Mouse (Mus musculus) limb, embryonic 12.5 days (tissue): Measurements from ENCODE around the gene Tm7sf2. TPM values are rescaled to one million over a fixed set of nuclear protein-coding genes. Genes with fewer than 3 reads are reported as not detected.

Experiments
- ATAC-seq: fragments of 200-750 bp; cut with Nextera tagmentation; 2 replicates; pipeline ENCODE4 v1.8.0; 2017; ENCODE audit warnings: low read depth, moderate TSS enrichment; ENCODE audit not compliant: insufficient number of reproducible peaks, insufficient read depth, low FRiP score, low TSS enrichment
- H3K27ac ChIP-seq: fragments of 300-500 bp; sonication (generic); 2 replicates; pipeline ENCODE4 v1.5.1; 2016; ENCODE audit warnings: mild to moderate bottlenecking, moderate library complexity
- H3K27me3 ChIP-seq: fragments of 300-500 bp; sonication (generic); 2 replicates; pipeline ENCODE4 v1.6.1; 2016; ENCODE audit warnings: mild to moderate bottlenecking, moderate library complexity
- H3K36me3 ChIP-seq: fragments of 300-500 bp; sonication (generic); 2 replicates; pipeline ENCODE4 v1.6.1; 2016; ENCODE audit warnings: mild to moderate bottlenecking, moderate library complexity
- H3K4me1 ChIP-seq: fragments of 300-500 bp; sonication (generic); replicated peaks from 2 replicates; pipeline ENCODE4 v1.6.1; 2016
- H3K4me2 ChIP-seq: fragments of 300-500 bp; sonication (generic); 2 replicates; pipeline ENCODE4 v1.6.1; 2016; ENCODE audit warnings: mild to moderate bottlenecking, moderate library complexity
- H3K4me3 ChIP-seq: fragments of 300-500 bp; sonication (generic); replicated peaks from 2 replicates; pipeline ENCODE4 v1.5.1; 2016; ENCODE audit warnings: mild to moderate bottlenecking
- H3K9ac ChIP-seq: fragments of 300-500 bp; sonication (generic); replicated peaks from 2 replicates; pipeline ENCODE4 v1.6.1; 2016; ENCODE audit warnings: mild to moderate bottlenecking, moderate library complexity
- H3K9me3 ChIP-seq: fragments of 300-500 bp; sonication (generic); 2 replicates; pipeline ENCODE4 v1.6.1; 2016; ENCODE audit warnings: mild to moderate bottlenecking, moderate library complexity
- WGBS: fragments of 180-500 bp; shearing (Covaris S2); methylation state at CpG from one replicate; pipeline ENCODE4 v1.1.7; 2016; 5-methylcytosine and 5-hydroxymethylcytosine counted together
- polyA plus RNA-seq: library from polyadenylated mRNA; unstranded; fragments of >200 nt; fragmentation: Nextera tagmentation; extraction: Ambion mirVana; gene quantifications from 2 replicates; pipeline ENCODE4 v1.2.1, GENCODE M21; 2016

Tm7sf2 gene
- polyA plus RNA-seq, 1 experiment from 2014 or later = 24.4 TPM

GRCm38 (mm10) chr19:6088841-6089240 is 20.7 kb upstream of the Tm7sf2 start:
- WGBS = 95% methylated on average over 13 of the region's 13 CpGs
- ATAC-seq = no peak
- peaks cover 70% of the 10 kb centered on the region for H3K36me3 ChIP-seq

GRCm38 (mm10) chr19:6085417-6085879 is 17.3 kb upstream of the Tm7sf2 start:
- peak overlapping the region; percentile 96 for H3K4me2 ChIP-seq
- no peaks in the 10 kb centered on the region for H3K27me3 ChIP-seq
- 0 out of 2 replicates have a peak, but pooled peaks have one; percentile 34 for ATAC-seq
- no peaks in the 10 kb centered on the region for H3K9me3 ChIP-seq
- peak overlapping the region; percentile 81 for H3K4me3 ChIP-seq
- H3K27ac ChIP-seq = peak overlapping the region; percentile 56
- H3K9ac ChIP-seq = peak overlapping the region; percentile 70
- peaks cover 17% of the 10 kb centered on the region for H3K4me1 ChIP-seq
- H3K36me3 ChIP-seq = peaks cover 67% of the 10 kb centered on the region
- 1% methylated on average over 17 of the region's 17 CpGs for WGBS

More at GRCm38 (mm10) chr19:6088841-6089240, 20.7 kb upstream of the Tm7sf2 start:
- Histone ChIP-seq H3K27me3 (no peaks in the 10 kb centered on the region), H3K27ac (no peak overlapping the region), H3K9me3 (no peaks in the 10 kb centered on the region), H3K9ac (no peak overlapping the region), H3K4me2 (no peak overlapping the region), H3K4me1 (peaks cover 11% of the 10 kb centered on the region), H3K4me3 (no peak overlapping the region)

GRCm38 (mm10) chr19:6084478-6085248 is 16.5 kb upstream of the Tm7sf2 start, which contains the start of the genes Zfpl1 and Cdca5:
TSS of gene Zfpl1 (minus strand) at chr19:6084956.
TSS of gene Cdca5 (plus strand) at chr19:6084983.
- H3K36me3 ChIP-seq = peaks cover 67% of the 10 kb centered on the region
- peak within 1 kb of the TSS; percentile 56 for H3K27ac ChIP-seq
- under 1% methylated on average over 58 of the region's 58 CpGs for WGBS

GRCm38 (mm10) chr19:6082156-6082555 is 14.0 kb upstream of the Tm7sf2 start, which contains the start of gene Gm28374:
TSS of gene Gm28374 (minus strand) at chr19:6082256.
- H3K4me2 ChIP-seq = no peak within 1 kb of the TSS
- H3K9me3 ChIP-seq = no peaks in the 10 kb centered on the region
- no peaks in the 10 kb centered on the region for H3K27me3 ChIP-seq
- H3K4me1 ChIP-seq = peaks cover 24% of the 10 kb centered on the region
- 88% methylated on average over 9 of the region's 9 CpGs for WGBS
- no peak within 1 kb of the TSS for H3K4me3 ChIP-seq
- H3K36me3 ChIP-seq = peaks cover 43% of the 10 kb centered on the region
- ATAC-seq = no peak
- no peak within 1 kb of the TSS for H3K27ac ChIP-seq
- no peak within 1 kb of the TSS for H3K9ac ChIP-seq

More at GRCm38 (mm10) chr19:6084478-6085248, 16.5 kb upstream of the Tm7sf2 start, which contains the start of the genes Zfpl1 and Cdca5:
- Histone ChIP-seq H3K9ac (peak within 1 kb of the TSS; percentile 70), H3K4me3 (peak within 1 kb of the TSS; percentile 81), H3K9me3 (no peaks in the 10 kb centered on the region), H3K4me2 (peak within 1 kb of the TSS; percentile 96), H3K27me3 (no peaks in the 10 kb centered on the region), H3K4me1 (peaks cover 17% of the 10 kb centered on the region)
- ATAC-seq = peak; percentile 89

GRCm38 (mm10) chr19:6079983-6080480 is 11.9 kb upstream of the Tm7sf2 start, which contains the start of gene Tmem262:
TSS of gene Tmem262 (plus strand) at chr19:6080033.
- Histone ChIP-seq H3K4me1 (peaks cover 24% of the 10 kb centered on the region), H3K36me3 (peaks cover 35% of the 10 kb centered on the region), H3K4me2 (no peak within 1 kb of the TSS), H3K9ac (no peak within 1 kb of the TSS), H3K27me3 (no peaks in the 10 kb centered on the region), H3K27ac (no peak within 1 kb of the TSS), H3K4me3 (no peak within 1 kb of the TSS), H3K9me3 (no peaks in the 10 kb centered on the region)
- 92% methylated on average over 12 of the region's 12 CpGs for WGBS
- ATAC-seq = no peak

- peaks cover 51% of the 10 kb centered on the region for H3K36me3 ChIP-seq
- H3K27me3 ChIP-seq = no peaks in the 10 kb centered on the region
- peak within 1 kb of the TSS; percentile 78 for H3K4me3 ChIP-seq
- peaks cover 14% of the 10 kb centered on the region for H3K4me1 ChIP-seq
- WGBS = 1% methylated on average over 33 of the region's 33 CpGs
- peak within 1 kb of the TSS; percentile 80 for H3K27ac ChIP-seq
- peak; percentile 84 for ATAC-seq
- peak within 1 kb of the TSS; percentile 77 for H3K9ac ChIP-seq
- H3K4me2 ChIP-seq = peak within 1 kb of the TSS; percentile 90
- H3K9me3 ChIP-seq = no peaks in the 10 kb centered on the region
These were observed 8.6 kb upstream of the Tm7sf2 start, which contains the start of gene Vps51 for GRCm38 (mm10) chr19:6076564-6077393. TSS of gene Vps51 (minus strand) at chr19:6077231.

- peaks cover 14% of the 10 kb centered on the region for H3K4me1 ChIP-seq
- H3K36me3 ChIP-seq = peaks cover 58% of the 10 kb centered on the region
- no peaks in the 10 kb centered on the region for H3K9me3 ChIP-seq
- no peak for ATAC-seq
- H3K9ac ChIP-seq = no peak overlapping the region
- no peak overlapping the region for H3K27ac ChIP-seq
- 93% methylated on average over 5 of the region's 5 CpGs for WGBS
- H3K27me3 ChIP-seq = no peaks in the 10 kb centered on the region
- no peak overlapping the region for H3K4me2 ChIP-seq
- H3K4me3 ChIP-seq = no peak overlapping the region
These were observed 5.7 kb upstream of the Tm7sf2 start for GRCm38 (mm10) chr19:6073889-6074288.

GRCm38 (mm10) chr19:6071261-6071660 is 3.1 kb upstream of the Tm7sf2 start:
- H3K27ac ChIP-seq = no peak overlapping the region
- H3K4me1 ChIP-seq = peaks cover 24% of the 10 kb centered on the region
- ATAC-seq = no peak
- H3K4me3 ChIP-seq = no peak overlapping the region
- no peak overlapping the region for H3K4me2 ChIP-seq
- H3K36me3 ChIP-seq = peaks cover 63% of the 10 kb centered on the region
- no peak overlapping the region for H3K9ac ChIP-seq
- H3K27me3 ChIP-seq = no peaks in the 10 kb centered on the region
- H3K9me3 ChIP-seq = no peaks in the 10 kb centered on the region
- WGBS = 91% methylated on average over 19 of the region's 19 CpGs

- no peak overlapping the region for H3K27ac ChIP-seq
- ATAC-seq = no peak
- WGBS = 90% methylated on average over 31 of the region's 31 CpGs
These were observed 2.5 kb upstream of the Tm7sf2 start for GRCm38 (mm10) chr19:6070571-6071250.

GRCm38 (mm10) chr19:6069851-6070250 is 1.7 kb upstream of the Tm7sf2 start:
- Histone ChIP-seq H3K9me3 (no peaks in the 10 kb centered on the region), H3K4me3 (no peak overlapping the region), H3K4me1 (peaks cover 22% of the 10 kb centered on the region), H3K27me3 (no peaks in the 10 kb centered on the region), H3K4me2 (no peak overlapping the region), H3K27ac (no peak overlapping the region), H3K36me3 (peaks cover 59% of the 10 kb centered on the region), H3K9ac (no peak overlapping the region)
- no peak for ATAC-seq
- 91% methylated on average over 10 of the region's 10 CpGs for WGBS

More at GRCm38 (mm10) chr19:6070571-6071250, 2.5 kb upstream of the Tm7sf2 start:
- H3K27me3 ChIP-seq = no peaks in the 10 kb centered on the region
- H3K9me3 ChIP-seq = no peaks in the 10 kb centered on the region
- no peak overlapping the region for H3K4me2 ChIP-seq
- peaks cover 63% of the 10 kb centered on the region for H3K36me3 ChIP-seq
- H3K4me3 ChIP-seq = no peak overlapping the region
- H3K4me1 ChIP-seq = peaks cover 22% of the 10 kb centered on the region
- no peak overlapping the region for H3K9ac ChIP-seq
